Mouse (Mus musculus): Measurements from ENCODE around the gene 9230104L09Rik. TPM values are rescaled to one million over a fixed set of nuclear protein-coding genes. Genes with fewer than 3 reads are reported as not detected.

Gene 9230104L09Rik
- total RNA-seq, 2 experiments from 2014 or later: 0.66 to 1.5 TPM

DNA sequence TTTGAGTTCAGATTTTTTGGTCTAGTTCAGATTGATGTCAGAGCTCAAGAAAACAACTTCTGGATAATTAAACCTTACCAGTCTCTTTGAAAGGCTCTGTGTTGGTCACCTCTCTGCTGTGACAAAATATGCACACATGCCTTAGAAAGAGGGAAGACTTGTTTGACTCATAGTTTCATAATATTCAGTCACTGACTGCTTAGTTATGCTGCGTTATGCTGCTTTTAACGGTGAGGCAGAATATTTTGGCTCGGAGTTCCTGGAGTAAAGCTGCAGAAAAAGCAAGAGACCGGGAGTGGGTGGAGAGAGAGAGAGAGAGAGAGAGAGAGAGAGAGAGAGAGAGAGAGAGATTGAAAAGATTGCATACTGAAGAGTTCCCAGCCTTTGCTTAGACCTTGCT, 3.8 kb downstream of the 9230104L09Rik start:
- no peak for DNase-seq
- intact Hi-C loops (cut with DNase I): no loop called here

DNA sequence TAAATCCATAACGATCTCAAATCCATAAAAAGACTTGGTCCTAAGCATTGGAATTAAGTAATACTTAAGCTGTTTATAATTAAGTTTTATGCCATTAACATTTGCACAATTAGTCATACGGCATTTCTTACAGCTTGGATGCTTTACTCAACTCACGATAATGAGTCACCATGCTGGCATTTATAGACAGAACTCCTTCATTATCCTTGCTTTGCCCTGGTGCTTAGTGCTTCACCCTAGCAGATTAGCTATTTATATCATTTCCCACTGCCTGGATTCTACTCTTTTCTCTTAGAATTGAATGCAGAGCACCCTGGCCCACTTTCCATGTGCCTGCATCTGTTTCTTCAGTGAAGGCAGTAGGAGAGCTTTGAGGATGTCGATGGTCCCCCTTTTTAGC, 7.3 kb downstream of the 9230104L09Rik start:
- intact Hi-C loops (cut with DNase I): no loop called here
- DNase-seq: no peak

DNA sequence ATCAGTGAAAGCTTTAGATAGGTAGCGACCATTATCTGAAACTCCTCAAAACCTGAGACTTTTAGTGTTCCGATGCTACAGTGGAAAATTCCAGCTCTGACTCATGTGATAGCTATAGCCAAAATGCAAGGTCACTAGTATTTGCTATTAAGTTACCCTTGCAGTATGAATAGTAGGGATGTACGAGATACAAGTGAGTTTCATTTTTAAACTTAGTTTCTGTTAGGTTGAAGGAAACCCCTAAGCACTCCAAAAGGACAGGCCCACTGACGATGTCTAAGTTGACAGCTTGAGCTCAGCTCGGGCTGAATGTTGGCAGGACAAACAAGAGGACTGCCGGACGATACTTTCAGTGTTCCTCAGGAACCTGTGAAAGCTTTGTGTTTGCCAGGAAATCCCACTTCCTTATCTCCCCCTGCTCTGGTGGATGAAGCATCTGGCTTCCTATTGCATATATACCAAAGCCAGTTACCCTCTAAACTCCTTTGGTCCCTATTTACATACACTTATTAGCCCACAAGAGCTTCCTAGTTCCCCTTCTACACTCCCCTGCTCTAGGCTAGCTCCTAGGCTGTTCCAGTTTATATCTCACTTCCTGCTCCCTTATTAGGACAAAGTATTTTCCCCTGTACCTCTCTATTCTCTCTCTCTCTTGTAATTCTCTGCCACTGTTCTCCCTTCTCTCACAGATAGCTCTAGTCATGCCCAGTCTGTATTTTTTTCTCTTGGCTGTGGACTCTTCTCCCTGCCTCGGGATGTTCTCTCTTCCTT, 8.0 kb downstream of the 9230104L09Rik start:
- intact Hi-C loops (cut with DNase I): no loop called here
- DNase-seq: no peak

DNA sequence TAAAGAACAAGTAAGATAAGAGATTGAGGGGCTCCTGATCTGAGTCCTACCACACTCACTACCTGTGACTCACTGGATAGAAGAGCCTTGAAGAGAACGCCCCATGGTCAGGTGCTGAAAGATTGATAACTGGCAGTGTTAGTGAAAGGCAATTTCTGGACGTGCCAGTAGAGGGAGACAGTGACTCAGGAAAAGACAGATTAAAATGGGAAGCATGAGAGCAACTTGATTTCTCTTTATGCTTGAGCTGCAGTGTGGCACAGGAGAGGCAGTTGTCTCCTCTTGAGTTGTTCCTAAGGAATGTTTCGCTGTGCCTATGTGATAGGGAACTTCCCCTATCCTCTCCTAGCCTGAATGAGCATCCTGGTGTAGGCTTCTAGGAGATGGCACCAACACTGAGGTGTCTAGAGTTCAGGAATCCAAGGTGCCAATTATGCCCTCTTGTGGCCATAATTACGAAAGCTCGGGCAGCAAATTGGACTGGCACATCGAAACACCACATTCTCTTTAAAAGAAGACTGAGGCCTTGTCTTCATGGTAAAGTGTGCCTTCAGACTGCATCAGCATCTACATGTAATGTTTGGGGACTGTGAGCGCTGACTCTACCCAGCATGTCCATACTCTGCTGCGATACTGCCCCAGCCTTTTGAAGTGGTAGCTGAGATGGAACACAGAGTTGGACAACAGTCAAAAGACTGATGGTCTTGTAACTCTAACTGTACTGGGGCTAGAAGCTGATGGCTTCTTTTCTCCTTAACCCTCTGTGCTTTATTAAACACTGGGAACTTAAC, 13.5 kb downstream of the 9230104L09Rik start:
- DNase-seq: peak; percentile 57 to 66
- intact Hi-C loops (cut with DNase I): loop anchor here (1.0 to 5.0 kb wide), 2 partner anchors 51 to 99 kb away; partner anchors contain the start of gene Cstl1

DNA sequence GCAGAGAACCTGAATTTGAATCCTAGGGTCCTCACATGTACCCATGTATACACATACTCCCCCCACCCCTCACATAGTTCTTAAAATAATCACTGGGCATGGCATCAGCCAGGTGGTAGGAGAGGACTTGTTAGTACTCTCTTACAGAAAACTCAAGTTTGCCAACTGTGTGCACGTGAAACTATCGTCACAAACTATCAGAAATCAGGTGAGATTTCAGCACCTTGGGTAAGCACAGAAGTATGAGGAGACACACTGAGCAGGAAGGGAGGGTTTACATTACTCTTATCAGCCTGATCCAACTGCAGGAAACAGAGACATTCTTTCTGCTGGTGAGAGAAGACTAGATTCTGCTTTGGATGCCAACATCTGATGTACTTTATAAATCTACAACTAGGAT, 25.6 kb downstream of the 9230104L09Rik start:
- no peak for DNase-seq
- intact Hi-C loops (cut with DNase I): loop anchor here (5.0 kb wide), 1 partner anchor 72 kb away; no protein-coding TSS in a partner anchor

DNA sequence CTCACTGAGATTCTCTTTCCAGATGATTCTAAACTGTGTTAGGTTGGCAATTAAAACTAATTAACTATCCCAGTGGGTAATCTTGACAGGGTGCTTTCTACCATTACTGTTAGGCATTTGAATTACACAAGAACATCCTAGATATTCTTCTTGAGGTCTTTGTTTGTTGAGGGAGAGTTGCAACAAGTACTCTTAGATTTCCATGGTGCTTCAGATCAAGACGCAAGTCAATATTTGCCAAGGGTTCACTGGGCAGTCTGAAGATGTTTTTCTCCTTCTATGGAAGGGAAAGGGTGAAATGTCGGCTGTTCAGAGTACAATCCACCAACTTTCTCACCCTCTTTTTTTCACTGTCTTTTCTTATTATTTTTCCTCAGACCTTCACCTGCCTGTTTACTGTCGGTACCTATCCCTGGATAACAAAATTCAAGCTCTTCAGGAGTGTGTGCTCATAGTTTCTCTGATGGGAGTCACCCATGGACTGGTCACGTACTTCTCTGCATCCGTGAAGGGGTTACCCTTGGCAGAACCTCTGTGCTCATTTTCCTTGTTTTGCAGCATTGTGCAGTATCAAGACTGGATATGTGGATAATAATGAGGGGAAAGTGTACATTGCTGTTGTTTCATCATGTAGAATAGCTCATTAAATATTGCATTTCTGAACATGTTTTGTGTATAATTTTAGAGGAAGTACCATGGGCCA, 26.6 kb downstream of the 9230104L09Rik start:
- intact Hi-C loops (cut with DNase I): loop anchor here (5.0 kb wide), 1 partner anchor 71 kb away; no protein-coding TSS in a partner anchor
- no peak for DNase-seq

DNA sequence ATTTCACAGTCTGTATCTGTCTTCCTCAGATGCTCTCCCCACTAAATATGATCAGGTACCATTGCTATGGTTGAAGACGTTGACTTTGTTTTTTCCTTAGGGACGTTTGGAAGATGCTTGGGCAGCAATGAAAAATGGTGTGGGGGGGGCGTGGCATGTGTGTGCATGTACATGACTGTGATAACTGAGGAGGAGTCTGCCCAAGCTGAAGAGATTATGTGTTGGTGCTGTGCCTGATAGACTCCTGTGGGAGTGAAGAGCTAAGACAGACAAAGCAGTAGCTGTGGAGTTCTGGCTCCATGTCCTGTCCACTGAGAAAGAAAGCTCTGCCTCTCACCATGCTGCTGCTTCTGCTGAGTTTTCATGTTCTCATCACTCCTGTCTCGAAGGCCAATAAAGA, 29.9 kb downstream of the 9230104L09Rik start, which contains the start of gene Cst9:
TSS of gene Cst9 (plus strand) at position 236 of the 400 bp plus-strand sequence.
- DNase-seq: no peak
- intact Hi-C loops (cut with DNase I): loop anchor here (5.0 kb wide), 1 partner anchor 68 kb away; no protein-coding TSS in a partner anchor

DNA sequence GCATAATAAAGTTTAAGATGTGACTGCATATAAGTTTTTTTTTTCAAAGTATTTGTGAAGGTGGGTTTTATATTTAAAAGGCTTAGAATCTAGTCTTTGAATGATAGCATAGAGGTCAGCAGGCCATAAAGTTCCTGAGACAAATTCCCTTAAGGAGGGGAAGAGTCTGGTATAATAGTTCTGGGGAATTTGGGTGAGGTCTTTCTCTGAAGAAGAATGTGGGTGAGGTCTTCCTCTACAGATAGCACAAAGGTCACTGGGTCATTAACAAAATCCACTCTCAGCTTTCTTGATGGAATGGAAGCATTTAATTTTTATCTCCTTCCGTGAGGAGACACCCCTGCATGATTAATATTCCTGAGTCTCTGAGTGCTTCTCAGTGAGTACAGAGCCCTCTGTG, 38.9 kb downstream of the 9230104L09Rik start:
- intact Hi-C loops (cut with DNase I): no loop called here
- no peak for DNase-seq

DNA sequence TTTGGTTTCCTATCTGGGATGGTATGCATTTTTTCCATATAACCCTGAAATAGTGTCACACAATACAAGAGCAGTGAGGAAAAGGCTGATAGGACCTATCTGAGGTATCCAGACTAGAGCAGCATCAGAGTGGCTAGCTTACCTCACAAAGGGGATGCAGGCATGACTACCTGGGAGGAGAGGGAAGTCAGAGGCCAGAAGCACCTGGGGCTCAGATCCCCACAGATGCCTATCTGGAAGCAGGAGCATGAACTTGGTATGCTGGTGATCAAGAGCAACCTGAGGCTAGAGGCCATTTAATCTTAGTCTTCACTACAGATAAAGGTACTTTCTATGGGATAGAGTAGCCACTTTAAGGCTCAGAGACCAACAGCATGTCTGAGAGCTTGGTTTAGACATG, 44.9 kb downstream of the 9230104L09Rik start, which contains the start of gene Cst13:
TSS of gene Cst13 (plus strand) at position 173 of the 400 bp plus-strand sequence.
- no peak for DNase-seq
- intact Hi-C loops (cut with DNase I): no loop called here

DNA sequence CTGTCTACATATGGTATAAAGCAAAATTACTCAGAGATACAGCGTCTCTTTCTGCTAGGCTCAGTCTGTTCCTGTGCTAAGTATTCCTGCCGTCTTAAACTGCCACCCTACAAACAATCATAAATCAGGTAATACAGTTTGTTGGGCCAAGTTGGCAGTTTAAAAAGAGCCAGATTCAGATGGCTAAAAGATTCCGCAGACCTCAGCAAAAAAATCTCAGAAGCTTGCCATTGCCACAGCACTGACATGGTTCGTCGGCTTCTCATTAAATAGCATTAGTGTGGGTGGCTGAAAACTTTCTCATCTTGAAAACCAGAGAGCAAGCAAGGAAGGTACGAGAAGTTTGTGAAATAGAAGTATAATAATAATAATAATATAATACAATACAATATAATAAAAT, 58.1 kb downstream of the 9230104L09Rik start:
- no peak for DNase-seq
- intact Hi-C loops (cut with DNase I): no loop called here

DNA sequence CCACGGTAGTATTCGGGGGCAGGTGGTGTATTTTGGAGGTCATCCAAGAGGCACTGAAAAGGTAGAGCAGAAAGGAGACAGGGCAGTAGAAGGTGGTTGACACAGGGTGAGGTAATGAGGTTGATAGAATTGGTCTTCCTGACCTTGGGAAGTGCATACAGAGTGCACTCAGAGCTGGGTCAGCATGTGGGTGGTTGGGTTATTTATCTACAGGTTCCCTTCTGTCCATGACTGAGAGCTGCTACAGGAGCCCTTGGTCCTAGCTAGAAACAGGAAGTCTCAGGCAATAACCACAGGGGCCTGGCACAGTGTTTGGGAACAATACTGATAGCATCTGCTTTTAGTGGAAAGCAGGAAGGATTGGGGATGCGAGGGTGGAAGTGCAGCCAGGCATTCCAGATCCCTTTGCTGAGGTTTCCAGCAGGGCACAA, 63.3 kb downstream of the 9230104L09Rik start:
- intact Hi-C loops (cut with DNase I): no loop called here
- DNase-seq: no peak

DNA sequence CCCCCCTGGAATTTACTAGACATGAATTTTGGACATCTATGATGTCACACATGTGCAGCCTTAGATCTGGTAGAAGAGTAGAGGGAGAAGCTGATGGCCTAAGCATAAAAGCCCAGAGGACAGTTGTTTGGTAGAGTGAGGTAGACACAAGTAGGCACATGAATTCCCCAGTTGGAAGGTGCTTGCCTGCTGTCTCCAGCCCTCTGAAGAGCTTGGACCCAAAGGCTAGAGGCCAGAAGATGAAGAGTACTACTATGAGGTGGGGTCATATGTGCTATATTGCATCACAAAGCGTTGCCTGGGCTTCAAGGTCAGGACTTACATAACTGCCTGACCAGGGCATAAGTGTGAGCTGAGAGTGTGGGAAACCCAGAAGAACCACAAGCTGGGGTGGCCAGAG, 66.4 kb downstream of the 9230104L09Rik start, which contains the start of gene Cst8:
TSS of gene Cst8 (plus strand) at position 301 of the 400 bp plus-strand sequence.
- intact Hi-C loops (cut with DNase I): no loop called here

More for the DNA sequence above, 66.4 kb downstream of the 9230104L09Rik start, which contains the start of gene Cst8:
- no peak for DNase-seq

Other genes with a start within 250 kb of the 9230104L09Rik start
- 1 to 10 TPM; 5.9 to 6.2 TPM for gene Nxt1, start 192.4 kb downstream of the 9230104L09Rik start, total RNA-seq (2021)
- gene Gzf1, start 184.0 kb downstream of the 9230104L09Rik start, total RNA-seq (2021): 10 to 100 TPM; 17.4 to 18.1 TPM
- 1 to 10 TPM; 4.0 to 5.5 TPM for gene Napb, start 132.6 kb downstream of the 9230104L09Rik start, total RNA-seq (2021)
- gene Cstl1, start 114.7 kb downstream of the 9230104L09Rik start, total RNA-seq (2021): not detected
- not detected for gene Cst11, start 93.5 kb downstream of the 9230104L09Rik start, total RNA-seq (2021)
- not detected for gene 8030411F24Rik, start 83.0 kb downstream of the 9230104L09Rik start, total RNA-seq (2021)
- gene Cst12, start 75.7 kb downstream of the 9230104L09Rik start, total RNA-seq (2021): not detected
- gene Cst8, start 66.3 kb downstream of the 9230104L09Rik start, total RNA-seq (2021): not detected
- gene Cst13, start 45.0 kb downstream of the 9230104L09Rik start, total RNA-seq (2021): not detected
- gene Cst9, start 29.9 kb downstream of the 9230104L09Rik start, total RNA-seq (2021): not detected
- gene Cst3, start 10.7 kb upstream of the 9230104L09Rik start, total RNA-seq (2021): 100 to 1,000 TPM; 479 to 583 TPM
- not detected for gene Gm1330, start 138.2 kb upstream of the 9230104L09Rik start, total RNA-seq (2021)
- gene Gm10750, start 152.2 kb upstream of the 9230104L09Rik start, total RNA-seq (2021): not detected

Data from gastrocnemius, postnatal 36 days (tissue).